8 mouse cellular contexts compared by ENCODE assay signal in the genomic region with DNA sequence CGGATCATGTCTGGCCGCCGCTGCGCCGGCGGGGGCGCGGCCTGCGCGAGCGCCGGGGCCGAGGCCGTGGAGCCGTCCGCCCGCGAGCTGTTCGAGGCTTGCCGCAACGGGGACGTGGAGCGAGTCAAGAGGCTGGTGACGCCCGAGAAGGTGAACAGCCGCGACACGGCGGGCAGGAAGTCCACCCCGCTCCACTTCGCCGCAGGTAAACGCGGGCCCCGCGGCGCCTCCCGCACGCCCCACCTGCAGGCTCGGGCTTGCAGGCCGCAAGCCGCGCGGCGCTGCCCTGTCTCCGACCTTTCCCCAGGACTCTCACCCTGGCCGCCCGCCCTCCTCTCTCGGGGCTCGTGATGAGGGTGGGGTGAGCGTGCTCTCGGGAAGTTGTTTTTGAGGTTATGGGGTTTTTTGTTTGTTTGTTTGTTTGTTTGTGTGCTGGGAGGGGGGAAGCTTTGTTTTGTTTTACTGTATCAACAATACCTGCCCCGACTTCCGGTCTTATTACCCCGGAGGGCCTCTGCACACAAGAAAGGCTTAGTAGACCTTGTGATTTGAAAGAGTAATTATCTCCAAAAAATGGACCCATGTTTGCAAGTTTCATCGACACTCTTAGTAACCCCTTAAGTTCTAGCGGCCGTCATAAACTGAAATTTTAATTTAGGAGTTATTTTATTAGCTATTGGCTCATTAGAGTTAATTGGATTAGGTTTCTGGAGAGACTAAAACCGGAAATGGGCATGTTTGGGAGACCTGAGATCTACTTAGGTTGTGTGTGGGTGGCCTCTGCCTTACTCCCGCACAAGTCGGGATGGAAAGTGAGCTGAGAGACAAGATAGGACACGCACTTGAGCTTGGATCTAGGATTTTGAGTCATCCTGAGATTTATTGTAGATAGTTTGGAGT. TPM values are rescaled to one million over a fixed set of nuclear protein-coding genes. Genes with fewer than 3 reads are reported as not detected.
DNase-seq lines count a peak whose midpoint lies in the region; ATAC-seq and TF ChIP-seq lines count a peak whose summit lies in the region.

No protein-coding gene starts in this region.

- H3K4me3 ChIP-seq in CH12.LX (replicated peaks in 1 of 3; ENCODE audit: low read depth in 2 of 3, low read length in 2 of 3, poor library complexity in 1 of 3) = peak overlapping the region; percentile 93 to 96 (median 96)
- H3K4me3 ChIP-seq in hindbrain, embryonic 10.5 days = peak overlapping the region; percentile 96
- peak overlapping the region; percentile 98 for H3K4me3 ChIP-seq in limb, embryonic 13.5 days
- H3K4me3 ChIP-seq in midbrain, embryonic 13.5 days (replicated peaks) = peak overlapping the region; percentile 99
- peak overlapping the region; percentile 98 for H3K4me3 ChIP-seq in stomach, embryonic 16.5 days (replicated peaks; ENCODE audit: low read length)

- no peaks in the 10 kb centered on the region for H3K9me3 ChIP-seq in CH12.LX (replicated peaks; ENCODE audit: low read length)
- no peaks in the 10 kb centered on the region for H3K9me3 ChIP-seq in hindbrain, embryonic 10.5 days
- no peaks in the 10 kb centered on the region for H3K9me3 ChIP-seq in limb, embryonic 13.5 days
- no peaks in the 10 kb centered on the region for H3K9me3 ChIP-seq in midbrain, embryonic 13.5 days
- no peaks in the 10 kb centered on the region for H3K9me3 ChIP-seq in stomach, embryonic 16.5 days (replicated peaks; ENCODE audit: control insufficient read depth, low read length)

- under 1% methylated on average over 62 of the region's 62 CpGs for WGBS in hindbrain, embryonic 10.5 days
- WGBS in limb, embryonic 13.5 days = under 1% methylated on average over 52 of the region's 62 CpGs
- under 1% methylated on average over 62 of the region's 62 CpGs for WGBS in midbrain, embryonic 13.5 days
- 0% methylated on average over 55 of the region's 62 CpGs for WGBS in stomach, embryonic 16.5 days

- H3K4me1 ChIP-seq in CH12.LX (ENCODE audit: control insufficient read depth in 1 of 2, insufficient read depth in 2 of 2) = peaks cover 2 to 18% of the 10 kb centered on the region in 2 experiments; a peak in 2 of 4 replicates
- peaks cover 23% of the 10 kb centered on the region for H3K4me1 ChIP-seq in hindbrain, embryonic 10.5 days (replicated peaks)
- H3K4me1 ChIP-seq in limb, embryonic 13.5 days = peaks cover 17% of the 10 kb centered on the region
- peaks cover 28% of the 10 kb centered on the region for H3K4me1 ChIP-seq in midbrain, embryonic 13.5 days (replicated peaks)
- peaks cover 6% of the 10 kb centered on the region; the same call in 1 of the 2 replicates for H3K4me1 ChIP-seq in stomach, embryonic 16.5 days (ENCODE audit: control insufficient read depth, insufficient read depth, low read length)

- peaks cover 52% of the 10 kb centered on the region for H3K79me2 ChIP-seq in CH12.LX (replicated peaks; ENCODE audit: control insufficient read depth, extremely low read depth, insufficient read depth, poor library complexity, severe bottlenecking)

- H3K36me3 ChIP-seq in CH12.LX (replicated peaks in 1 of 2; ENCODE audit: control insufficient read depth in 1 of 2, insufficient read depth in 1 of 2, low read length in 1 of 2) = peaks cover 0 to 20% of the 10 kb centered on the region in 2 experiments
- H3K36me3 ChIP-seq in hindbrain, embryonic 10.5 days = peaks cover 21% of the 10 kb centered on the region
- H3K36me3 ChIP-seq in limb, embryonic 13.5 days = peaks cover 12% of the 10 kb centered on the region
- peaks cover 8% of the 10 kb centered on the region for H3K36me3 ChIP-seq in midbrain, embryonic 13.5 days
- no peaks in the 10 kb centered on the region for H3K36me3 ChIP-seq in stomach, embryonic 16.5 days (ENCODE audit: control insufficient read depth, insufficient read depth, low read length)

- peak overlapping the region; percentile 87 for H3K27ac ChIP-seq in CH12.LX (ENCODE audit: insufficient read depth, low read depth)
- peak overlapping the region; percentile 99 for H3K27ac ChIP-seq in hindbrain, embryonic 10.5 days
- H3K27ac ChIP-seq in limb, embryonic 13.5 days = peak overlapping the region; percentile 98
- peak overlapping the region; percentile 97 for H3K27ac ChIP-seq in midbrain, embryonic 13.5 days
- H3K27ac ChIP-seq in stomach, embryonic 16.5 days (ENCODE audit: low read length) = peak overlapping the region; percentile 96

- TF ChIP-seq RAD21 in CH12.LX (IDR thresholded peaks at IDR 0.05; ENCODE audit: low read depth, low read length) = no peak

- in situ Hi-C loops in CH12.LX (cut with MboI; ENCODE audit: low pct_ligation_motif_present, low pct_unique_long_range_greater_than_20kb, low sequenced_read_pairs) = loop anchor here (25.0 kb wide), 1 partner anchor 428 kb away; no protein-coding TSS in a partner anchor

- ATAC-seq in erythroblast, adult 5-6 weeks (replicated peaks; ENCODE audit: low FRiP score, poor library complexity, severe bottlenecking) = peak; percentile 86
- ATAC-seq in limb, embryonic 13.5 days (ENCODE audit: low FRiP score, low read depth) = peak; percentile 46; the same call in 1 of the 2 replicates
- peak; percentile 67 for ATAC-seq in midbrain, embryonic 13.5 days
- peak; percentile 45 for ATAC-seq in stomach, embryonic 16.5 days (ENCODE audit: insufficient read depth, low FRiP score)

- no peak for TF ChIP-seq CTCF in CH12.LX (conservative IDR thresholded peaks at IDR 0.05 in 1 of 2, IDR thresholded peaks at IDR 0.05 in 1 of 2; ENCODE audit: low read depth in 2 of 2, low read length in 2 of 2)

- dilution Hi-C loops in CH12.LX (cut with MboI; ENCODE audit: extremely low pct_ligation_motif_present, extremely low pct_unique_long_range_greater_than_20kb, low sequenced_read_pairs) = no loop called here

- peak overlapping the region; percentile 100; the same call in 1 of the 2 replicates for H3K4me2 ChIP-seq in CH12.LX (ENCODE audit: insufficient read depth, low read depth, poor library complexity, severe bottlenecking)
- peak overlapping the region; percentile 84 for H3K4me2 ChIP-seq in limb, embryonic 13.5 days (replicated peaks)
- peak overlapping the region; percentile 86 for H3K4me2 ChIP-seq in midbrain, embryonic 13.5 days (replicated peaks)
- H3K4me2 ChIP-seq in stomach, embryonic 16.5 days (ENCODE audit: low read depth, low read length) = peak overlapping the region; percentile 81

- no peak for TF ChIP-seq POLR2A in CH12.LX (IDR thresholded peaks at IDR 0.05; ENCODE audit: low read depth, low read length)

- peak overlapping the region; percentile 94 for H3K9ac ChIP-seq in CH12.LX (ENCODE audit: insufficient read depth, low read depth)
- H3K9ac ChIP-seq in limb, embryonic 13.5 days = peak overlapping the region; percentile 98
- peak overlapping the region; percentile 98 for H3K9ac ChIP-seq in midbrain, embryonic 13.5 days (replicated peaks)
- H3K9ac ChIP-seq in stomach, embryonic 16.5 days (ENCODE audit: low read length) = peak overlapping the region; percentile 99

- DNase-seq in CH12.LX (ENCODE audit: extremely low read depth) = peak; percentile 58
- DNase-seq in T-cell, adult 2 months (ENCODE audit: low spot score) = peak; percentile 75
- peak; percentile 66 for DNase-seq in hindbrain, embryonic 10.5 days (ENCODE audit: low spot score)
- no peak for DNase-seq in cerebellum, postnatal 36 days

- no peaks in the 10 kb centered on the region for H3K27me3 ChIP-seq in CH12.LX (replicated peaks)
- H3K27me3 ChIP-seq in hindbrain, embryonic 10.5 days (ENCODE audit: insufficient read depth, poor library complexity, severe bottlenecking) = no peaks in the 10 kb centered on the region
- no peaks in the 10 kb centered on the region for H3K27me3 ChIP-seq in limb, embryonic 13.5 days
- no peaks in the 10 kb centered on the region for H3K27me3 ChIP-seq in midbrain, embryonic 13.5 days
- no peaks in the 10 kb centered on the region for H3K27me3 ChIP-seq in stomach, embryonic 16.5 days (ENCODE audit: control insufficient read depth, insufficient read depth, low read length)

- no peak for TF ChIP-seq EP300 in CH12.LX (IDR thresholded peaks at IDR 0.05; ENCODE audit: low read length)

TF ChIP-seq in CH12.LX, 34 proteins besides CTCF, POLR2A, EP300 and RAD21 (continues in another document):
- TF ChIP-seq NRF1 (IDR thresholded peaks at IDR 0.05; ENCODE audit: low read depth, low read length) = no peak
- TF ChIP-seq USF1 (IDR thresholded peaks at IDR 0.05; ENCODE audit: low read depth, low read length) = no peak
- TF ChIP-seq E2F4 (IDR thresholded peaks at IDR 0.05; ENCODE audit: insufficient replicate concordance, low read depth, low read length) = no peak
- TF ChIP-seq USF2 (conservative IDR thresholded peaks at IDR 0.05; ENCODE audit: low read depth, low read length) = no peak
- TF ChIP-seq SMC3 (IDR thresholded peaks at IDR 0.05; ENCODE audit: low read depth, low read length) = no peak
- no peak for TF ChIP-seq MEF2A (IDR thresholded peaks at IDR 0.05; ENCODE audit: borderline replicate concordance, low read depth, low read length)
- TF ChIP-seq UBTF (IDR thresholded peaks at IDR 0.05; ENCODE audit: low read depth, low read length) = peak; percentile 5; the same call in 1 of the 2 replicates
- TF ChIP-seq JUN (IDR thresholded peaks at IDR 0.05; ENCODE audit: insufficient read depth, low read depth, low read length) = no peak
- no peak for TF ChIP-seq JUND (conservative IDR thresholded peaks at IDR 0.05; ENCODE audit: low read depth, low read length)
- TF ChIP-seq BHLHE40 (IDR thresholded peaks at IDR 0.05; ENCODE audit: low read depth, low read length) = peak; percentile 41; the same call in 1 of the 2 replicates
- TF ChIP-seq MAZ (IDR thresholded peaks at IDR 0.05; ENCODE audit: low read depth, low read length) = 0 out of 2 replicates have a peak, but pooled peaks have one; percentile 58
- no peak for TF ChIP-seq TBP (conservative IDR thresholded peaks at IDR 0.05; ENCODE audit: low read depth, low read length)
- TF ChIP-seq MAFK (IDR thresholded peaks at IDR 0.05; ENCODE audit: insufficient replicate concordance, low read length) = no peak
- no peak for TF ChIP-seq GABPA (IDR thresholded peaks at IDR 0.05; ENCODE audit: insufficient replicate concordance, low read depth, low read length)
- TF ChIP-seq PAX5 (IDR thresholded peaks at IDR 0.05; ENCODE audit: low read length) = no peak
- no peak for TF ChIP-seq CHD2 (IDR thresholded peaks at IDR 0.05; ENCODE audit: low read length)

RNA-seq across cellular contexts. Expression of gene Tnks2, which starts 0.8 kb away (rescaled TPM):
- total RNA-seq in CH12.LX (2012; rRNA removed) (72.4 and 73.1 TPM in 2 replicates), CH12.LX (2014; rRNA removed) (90.5 and 104 TPM in 2 replicates)
- 48.0 and 59.7 TPM in 2 replicates for polyA plus RNA-seq in CH12.LX (2012; ENCODE audit: insufficient read length, low read depth)
- total RNA-seq in erythroblast, adult 5-6 weeks (2015; ENCODE audit: low replicate concordance) = 22.4 and 29.0 TPM in 2 replicates
- 26.9 and 56.0 TPM in 2 replicates for total RNA-seq in erythroblast, adult 5-6 weeks (2017; ENCODE audit: low replicate concordance)
- 53.6 and 58.3 TPM in 2 replicates for polyA plus RNA-seq in hindbrain, embryonic 10.5 days (2016; fragmentation: Nextera tagmentation; extraction: Ambion mirVana)
- 51.8 and 52.3 TPM in 2 replicates for polyA plus RNA-seq in limb, embryonic 13.5 days (2015; fragmentation: Nextera tagmentation; extraction: Ambion mirVana)
- polyA plus RNA-seq in midbrain, embryonic 13.5 days (2015; fragmentation: Nextera tagmentation; extraction: Ambion mirVana) = 53.0 and 63.7 TPM in 2 replicates
- polyA plus RNA-seq in stomach, embryonic 16.5 days (2015; fragmentation: Nextera tagmentation; extraction: Ambion mirVana) = 19.7 and 20.6 TPM in 2 replicates

Comparison
In these comparisons a context has a peak if more than half of its experiments do, and no peak if none do; other contexts are left out.
1. DNase-seq: peak in CH12.LX (single experiment), T-cell, adult 2 months (single experiment) and hindbrain, embryonic 10.5 days (single experiment); none in cerebellum, postnatal 36 days (0 of 2).
2. Peak in every context shown above with its lines, with median percentiles within 50 percentile points of each other: H3K27ac ChIP-seq, H3K4me2 ChIP-seq, H3K4me3 ChIP-seq, H3K9ac ChIP-seq and ATAC-seq.